Mouse (Mus musculus) hindbrain, embryonic 15.5 days (tissue): ENCODE results near the gene Cdyl. TPM values are rescaled to one million over a fixed set of nuclear protein-coding genes. Genes with fewer than 3 reads are reported as not detected.
A peak's percentile ranks its signal among the peaks of the same experiment; 100 is the strongest.

Experiments
- ATAC-seq: fragments of 200-750 bp; cut with Nextera tagmentation; 2 replicates; pipeline ENCODE4 v1.8.0; 2017; ENCODE audit warnings: low read depth, moderate number of reproducible peaks, moderate TSS enrichment; ENCODE audit not compliant: low FRiP score
- H3K27ac ChIP-seq: fragments of 300-500 bp; sonication (generic); replicated peaks from 2 replicates; pipeline ENCODE4 v1.5.1; 2015; ENCODE audit warnings: mild to moderate bottlenecking, inconsistent platforms
- H3K27me3 ChIP-seq: fragments of 300-500 bp; sonication (generic); 2 replicates; pipeline ENCODE4 v1.6.1; 2015; ENCODE audit warnings: control low read depth, inconsistent platforms
- H3K36me3 ChIP-seq: fragments of 300-500 bp; sonication (generic); 2 replicates; pipeline ENCODE4 v1.6.1; 2015; ENCODE audit warnings: control low read depth, inconsistent platforms
- H3K4me1 ChIP-seq: fragments of 300-500 bp; sonication (generic); replicated peaks from 2 replicates; pipeline ENCODE4 v1.6.1; 2015; ENCODE audit warnings: control low read depth, inconsistent platforms
- H3K4me2 ChIP-seq: fragments of 300-500 bp; sonication (generic); 2 replicates; pipeline ENCODE4 v1.6.1; 2015; ENCODE audit warnings: moderate library complexity, mild to moderate bottlenecking, inconsistent platforms
- H3K4me3 ChIP-seq: fragments of 300-500 bp; sonication (generic); 2 replicates; pipeline ENCODE4 v1.5.1; 2015; ENCODE audit warnings: mild to moderate bottlenecking, inconsistent platforms
- H3K9ac ChIP-seq: fragments of 300-500 bp; sonication (generic); 2 replicates; pipeline ENCODE4 v1.6.1; 2015; ENCODE audit warnings: inconsistent platforms
- H3K9me3 ChIP-seq: fragments of 300-500 bp; sonication (generic); 2 replicates; pipeline ENCODE4 v1.6.1; 2016; ENCODE audit warnings: control low read depth, inconsistent platforms
- WGBS: fragments of 180-500 bp; shearing (Covaris S2); methylation state at CpG from one replicate; pipeline ENCODE4 v1.1.7; 2015; 5-methylcytosine and 5-hydroxymethylcytosine counted together
- polyA plus RNA-seq: library from polyadenylated mRNA; unstranded; fragments of >200 nt; fragmentation: Nextera tagmentation; extraction: Ambion mirVana; gene quantifications from 2 replicates; pipeline ENCODE4 v1.2.1, GENCODE M21; 2015

Gene Cdyl
- polyA plus RNA-seq, 1 experiment from 2014 or later: 6.6 TPM

DNA sequence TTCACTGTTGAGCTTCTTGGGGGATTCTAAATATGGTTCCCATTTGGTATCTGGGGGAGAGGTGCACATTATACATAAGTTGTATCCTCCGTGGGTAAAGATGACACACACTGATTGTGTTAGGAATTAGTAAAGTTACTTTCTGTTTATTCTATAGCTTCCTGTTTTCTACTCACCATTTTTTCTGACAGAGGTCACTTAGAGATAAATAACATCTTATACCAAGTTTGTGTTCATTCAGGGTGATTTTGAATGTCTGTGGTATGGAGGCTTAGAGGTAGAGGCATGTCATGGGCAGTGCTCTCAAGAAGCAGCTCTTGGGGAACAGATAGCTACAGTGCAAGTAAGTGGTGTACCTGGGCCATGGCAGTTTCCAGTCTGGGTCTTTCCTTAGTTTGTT is 83.6 kb downstream of the Cdyl start:
- peak overlapping the region; percentile 84 for H3K4me2 ChIP-seq
- ATAC-seq: no peak
- H3K27me3 ChIP-seq: peaks cover 21% of the 10 kb centered on the region; the same call in 1 of the 2 replicates
- no peaks in the 10 kb centered on the region for H3K36me3 ChIP-seq
- peak overlapping the region; percentile 98 for H3K4me3 ChIP-seq
- peaks cover 19% of the 10 kb centered on the region for H3K9me3 ChIP-seq
- no peak overlapping the region for H3K27ac ChIP-seq
- H3K4me1 ChIP-seq: peaks cover 20% of the 10 kb centered on the region
- 71% methylated on average over 1 of the region's 1 CpGs for WGBS
- no peak overlapping the region for H3K9ac ChIP-seq

DNA sequence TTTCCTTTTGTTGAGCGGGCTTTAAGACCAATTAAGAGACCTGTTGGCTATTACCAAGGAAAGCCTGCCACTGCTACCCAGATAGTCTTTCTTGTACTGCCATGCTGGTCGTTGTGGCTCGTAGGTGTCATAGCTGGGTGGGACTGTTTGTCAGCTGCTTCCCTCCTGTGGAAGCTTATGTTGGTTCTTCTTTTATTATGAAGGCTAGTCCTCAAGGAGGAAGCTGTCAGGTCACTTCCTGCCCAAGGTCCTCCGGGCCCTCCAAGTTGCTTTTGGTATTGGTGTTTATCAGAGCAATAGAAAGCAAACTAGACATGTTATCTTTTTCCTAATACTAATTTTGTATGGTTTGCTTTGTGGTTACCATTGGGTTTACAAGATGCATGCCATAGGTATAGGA is 89.6 kb downstream of the Cdyl start:
- no peaks in the 10 kb centered on the region for H3K4me1 ChIP-seq
- no peak for ATAC-seq
- H3K27me3 ChIP-seq: no peaks in the 10 kb centered on the region
- no peak overlapping the region for H3K4me3 ChIP-seq
- H3K36me3 ChIP-seq: no peaks in the 10 kb centered on the region
- no peak overlapping the region for H3K4me2 ChIP-seq
- 91% methylated on average over 4 of the region's 4 CpGs for WGBS
- no peak overlapping the region for H3K27ac ChIP-seq
- no peak overlapping the region for H3K9ac ChIP-seq
- peaks cover 19% of the 10 kb centered on the region for H3K9me3 ChIP-seq

GRCm38 (mm10) chr13:35749680-35750079 is 90.0 kb downstream of the Cdyl start:
- no peak for ATAC-seq
- peaks cover 19% of the 10 kb centered on the region for H3K9me3 ChIP-seq

GRCm38 (mm10) chr13:35752046-35752445 is 92.4 kb downstream of the Cdyl start:
- H3K4me1 ChIP-seq: no peaks in the 10 kb centered on the region
- H3K27ac ChIP-seq: no peak overlapping the region
- ATAC-seq: no peak
- H3K4me2 ChIP-seq: no peak overlapping the region
- H3K4me3 ChIP-seq: no peak overlapping the region
- H3K9ac ChIP-seq: no peak overlapping the region
- H3K9me3 ChIP-seq: peaks cover 8% of the 10 kb centered on the region
- 86% methylated on average over 7 of the region's 7 CpGs for WGBS
- no peaks in the 10 kb centered on the region for H3K36me3 ChIP-seq
- H3K27me3 ChIP-seq: no peaks in the 10 kb centered on the region

More at GRCm38 (mm10) chr13:35749680-35750079, 90.0 kb downstream of the Cdyl start:
- Histone ChIP-seq H3K9ac (no peak overlapping the region), H3K4me2 (no peak overlapping the region), H3K4me1 (no peaks in the 10 kb centered on the region), H3K36me3 (no peaks in the 10 kb centered on the region), H3K4me3 (no peak overlapping the region), H3K27ac (no peak overlapping the region), H3K27me3 (no peaks in the 10 kb centered on the region)
- 79% methylated on average over 5 of the region's 5 CpGs for WGBS

- no peak overlapping the region for H3K4me3 ChIP-seq
- ATAC-seq: no peak
- no peaks in the 10 kb centered on the region for H3K27me3 ChIP-seq
- H3K36me3 ChIP-seq: no peaks in the 10 kb centered on the region
- WGBS: 98% methylated on average over 6 of the region's 6 CpGs
- H3K9me3 ChIP-seq: no peaks in the 10 kb centered on the region
- H3K9ac ChIP-seq: no peak overlapping the region
- H3K4me1 ChIP-seq: no peaks in the 10 kb centered on the region
- H3K4me2 ChIP-seq: no peak overlapping the region
- no peak overlapping the region for H3K27ac ChIP-seq
These were observed 95.4 kb downstream of the Cdyl start for GRCm38 (mm10) chr13:35755002-35755401.

- no peaks in the 10 kb centered on the region for H3K4me1 ChIP-seq
- H3K4me3 ChIP-seq: no peak overlapping the region
- no peaks in the 10 kb centered on the region for H3K36me3 ChIP-seq
- H3K27me3 ChIP-seq: no peaks in the 10 kb centered on the region
- 75% methylated on average over 8 of the region's 8 CpGs for WGBS
- no peak overlapping the region for H3K27ac ChIP-seq
- no peaks in the 10 kb centered on the region for H3K9me3 ChIP-seq
- no peak overlapping the region for H3K4me2 ChIP-seq
- H3K9ac ChIP-seq: no peak overlapping the region
- ATAC-seq: no peak
These were observed 96.1 kb downstream of the Cdyl start for GRCm38 (mm10) chr13:35755655-35756283.

GRCm38 (mm10) chr13:35756393-35757338 is 97.0 kb downstream of the Cdyl start:
- H3K36me3 ChIP-seq: no peaks in the 10 kb centered on the region
- no peak for ATAC-seq
- no peaks in the 10 kb centered on the region for H3K4me1 ChIP-seq
- no peak overlapping the region for H3K9ac ChIP-seq
- 91% methylated on average over 21 of the region's 21 CpGs for WGBS
- H3K4me3 ChIP-seq: no peak overlapping the region
- H3K27me3 ChIP-seq: no peaks in the 10 kb centered on the region
- no peaks in the 10 kb centered on the region for H3K9me3 ChIP-seq
- no peak overlapping the region for H3K27ac ChIP-seq
- H3K4me2 ChIP-seq: no peak overlapping the region

GRCm38 (mm10) chr13:35760372-35760771 is 100.7 kb downstream of the Cdyl start:
- WGBS: 95% methylated on average over 2 of the region's 2 CpGs
- no peak for ATAC-seq
- H3K4me1 ChIP-seq: no peaks in the 10 kb centered on the region
- H3K27me3 ChIP-seq: no peaks in the 10 kb centered on the region
- H3K36me3 ChIP-seq: no peaks in the 10 kb centered on the region
- H3K4me3 ChIP-seq: no peak overlapping the region
- no peaks in the 10 kb centered on the region for H3K9me3 ChIP-seq
- no peak overlapping the region for H3K27ac ChIP-seq
- H3K9ac ChIP-seq: no peak overlapping the region
- H3K4me2 ChIP-seq: no peak overlapping the region

DNA sequence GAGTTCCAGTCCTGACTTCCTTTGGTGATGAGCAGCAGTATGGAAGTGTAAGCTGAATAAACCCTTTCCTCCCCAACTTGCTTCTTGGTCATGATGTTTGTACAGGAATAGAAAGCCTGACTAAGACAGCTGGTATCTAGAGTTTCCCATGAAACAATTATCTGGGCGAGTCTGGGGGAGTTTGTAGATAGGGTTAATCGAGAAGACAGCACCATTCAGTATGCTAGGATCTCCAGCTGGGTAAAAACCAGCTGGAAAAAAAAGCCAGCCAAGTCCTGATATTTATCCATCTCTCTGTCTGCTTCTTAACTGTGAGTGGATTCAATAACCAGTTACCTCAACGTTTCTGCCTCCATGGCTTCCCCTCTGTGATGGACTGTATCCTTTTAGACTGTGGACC is 104.9 kb downstream of the Cdyl start:
- Histone ChIP-seq H3K27ac (no peak overlapping the region), H3K4me1 (peaks cover 6% of the 10 kb centered on the region; the same call in 1 of the 2 replicates), H3K4me2 (no peak overlapping the region), H3K27me3 (no peaks in the 10 kb centered on the region), H3K36me3 (no peaks in the 10 kb centered on the region), H3K9me3 (no peaks in the 10 kb centered on the region), H3K4me3 (no peak overlapping the region), H3K9ac (no peak overlapping the region)
- WGBS: 52% methylated on average over 3 of the region's 3 CpGs
- no peak for ATAC-seq

DNA sequence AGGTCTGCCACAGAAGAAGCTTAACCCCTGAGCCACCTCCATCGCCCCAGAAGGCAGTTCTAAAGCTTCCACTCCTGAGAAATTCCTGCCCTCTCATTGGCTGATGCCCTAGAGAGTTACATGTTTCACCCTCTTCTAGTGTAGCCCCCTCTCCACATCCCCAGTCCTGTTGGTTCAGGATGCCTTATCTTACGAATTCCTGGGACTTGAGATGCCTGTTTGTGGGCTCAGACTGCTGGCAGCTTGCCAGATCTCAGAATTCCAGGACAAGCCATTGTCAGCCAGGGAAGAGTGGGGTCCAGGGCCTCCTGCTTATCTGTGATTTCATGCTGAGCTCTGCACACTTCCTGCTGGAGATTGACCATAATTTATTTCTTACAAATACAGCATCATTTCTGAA is 106.2 kb downstream of the Cdyl start:
- no peaks in the 10 kb centered on the region for H3K36me3 ChIP-seq
- no peaks in the 10 kb centered on the region for H3K9me3 ChIP-seq
- no peak overlapping the region for H3K4me2 ChIP-seq
- 46% methylated on average over 2 of the region's 2 CpGs for WGBS
- H3K4me1 ChIP-seq: peaks cover 6% of the 10 kb centered on the region; the same call in 1 of the 2 replicates
- no peaks in the 10 kb centered on the region for H3K27me3 ChIP-seq
- H3K9ac ChIP-seq: no peak overlapping the region
- H3K27ac ChIP-seq: no peak overlapping the region
- H3K4me3 ChIP-seq: no peak overlapping the region
- ATAC-seq: no peak

DNA sequence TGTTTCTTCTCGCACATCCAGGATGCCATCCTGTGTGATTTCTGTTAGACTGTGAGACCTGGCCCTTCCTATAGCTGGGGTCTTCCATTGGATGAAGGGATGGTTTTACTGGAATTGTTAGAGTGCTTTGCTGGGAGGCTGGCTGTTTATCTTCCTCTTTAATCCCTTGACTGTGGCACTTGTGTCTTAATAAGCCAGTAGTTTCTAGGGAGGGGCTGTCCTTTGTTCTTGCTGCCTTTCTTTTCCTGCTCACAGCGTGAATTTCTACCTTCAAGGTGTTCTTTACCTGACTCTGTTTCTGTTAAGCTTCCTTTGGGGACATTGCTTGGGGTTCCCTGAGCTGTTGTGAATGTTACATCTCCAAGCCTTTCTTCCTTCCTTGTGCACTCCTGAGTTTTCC is 110.0 kb downstream of the Cdyl start:
- no peak for ATAC-seq
- Histone ChIP-seq H3K4me2 (no peak overlapping the region), H3K4me1 (peaks cover 6% of the 10 kb centered on the region; the same call in 1 of the 2 replicates), H3K9me3 (no peaks in the 10 kb centered on the region), H3K9ac (no peak overlapping the region), H3K27me3 (no peaks in the 10 kb centered on the region), H3K36me3 (no peaks in the 10 kb centered on the region), H3K4me3 (no peak overlapping the region), H3K27ac (no peak overlapping the region)
- WGBS: 48% methylated on average over 2 of the region's 2 CpGs

GRCm38 (mm10) chr13:35770421-35770820 is 110.8 kb downstream of the Cdyl start:
- no peak overlapping the region for H3K27ac ChIP-seq
- peaks cover 6% of the 10 kb centered on the region; the same call in 1 of the 2 replicates for H3K4me1 ChIP-seq
- no peak overlapping the region for H3K4me2 ChIP-seq
- H3K27me3 ChIP-seq: no peaks in the 10 kb centered on the region
- H3K4me3 ChIP-seq: no peak overlapping the region
- H3K36me3 ChIP-seq: no peaks in the 10 kb centered on the region
- ATAC-seq: no peak
- no peak overlapping the region for H3K9ac ChIP-seq
- 86% methylated on average over 9 of the region's 9 CpGs for WGBS
- H3K9me3 ChIP-seq: no peaks in the 10 kb centered on the region
